Mouse (Mus musculus) ES-Bruce4 (cell line): Measurements from ENCODE around the gene Sntg2.

ENCODE experiments used
- CTCF ChIP-seq: IDR thresholded peaks from one replicate; pipeline ENCODE4 v1.8.1; 2011; ENCODE audit warnings: low read depth, low read length
- POLR2A ChIP-seq: IDR thresholded peaks from one replicate; pipeline ENCODE4 v1.8.1; 2011; ENCODE audit warnings: low read length; ENCODE audit not compliant: insufficient read depth

GRCm38 (mm10) chr12:30347284-30347683, 25.9 kb downstream of the Sntg2 start:
- no peak for TF ChIP-seq POLR2A
- no peak for TF ChIP-seq CTCF
